Mouse (Mus musculus): ENCODE results near the gene Cttnbp2nl.
A peak's percentile ranks its signal among the peaks of the same experiment; 100 is the strongest.

The Cttnbp2nl gene

DNA sequence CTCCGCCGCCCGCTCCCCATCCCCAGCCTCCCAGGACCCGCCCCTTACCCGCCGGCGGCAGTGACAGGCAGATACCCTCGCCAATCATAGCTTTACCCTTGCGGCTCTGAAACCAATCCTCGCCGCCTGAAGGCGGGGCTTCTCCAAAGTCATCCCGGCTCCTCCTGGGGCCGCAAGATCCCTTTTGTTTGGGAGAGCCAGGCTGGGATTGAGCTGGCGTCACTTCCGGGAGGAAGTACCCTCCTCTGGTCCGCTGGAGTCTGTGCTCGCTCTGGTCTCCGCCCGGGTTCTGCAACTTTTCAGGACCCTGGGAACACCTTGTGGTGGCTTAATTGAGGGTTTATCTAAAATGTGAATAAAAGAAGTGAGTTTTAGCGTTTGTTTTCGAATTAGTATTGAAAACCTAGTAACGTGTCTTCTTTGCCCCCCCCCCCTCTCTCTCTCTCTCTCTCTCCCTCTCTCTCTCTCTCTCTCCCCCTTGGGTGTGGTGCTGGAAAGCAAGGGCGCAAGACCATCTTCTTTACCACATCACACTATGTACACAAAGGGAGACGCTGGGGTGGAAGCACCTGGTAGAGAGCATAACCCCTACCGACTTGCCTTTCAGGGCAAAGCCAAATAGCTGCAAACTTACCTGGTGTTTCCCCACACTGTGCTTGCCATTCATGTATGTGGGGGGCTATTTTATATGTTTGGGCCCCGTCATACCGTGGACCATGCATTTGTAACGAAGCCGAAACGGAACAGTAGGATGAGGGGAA is at the start of gene Cttnbp2nl:
Gene Cttnbp2nl, minus strand, starts transcription at position 210 of the 761 bp plus-strand sequence.
- DNase-seq (ENCODE audit: low spot score in 2 of 2) = peak; percentile 98 to 99

DNA sequence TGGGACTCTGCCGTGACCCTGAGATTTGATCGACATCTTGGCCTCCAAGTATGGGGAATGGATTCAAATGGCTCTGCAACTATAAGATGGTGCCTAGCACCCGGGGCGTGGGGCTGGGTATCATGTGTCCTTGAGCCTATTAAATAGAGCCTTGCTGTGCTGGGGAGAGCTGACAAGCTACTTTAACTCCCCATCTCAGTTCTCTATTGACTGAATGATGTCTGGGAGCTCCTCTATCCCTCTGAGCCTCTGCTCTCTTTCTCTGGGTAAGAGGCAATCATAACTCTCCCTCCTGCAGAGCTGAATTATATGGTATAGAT is 47.3 kb upstream of the Cttnbp2nl start:
- DNase-seq (ENCODE audit: low spot score in 2 of 2) = no peak

DNA sequence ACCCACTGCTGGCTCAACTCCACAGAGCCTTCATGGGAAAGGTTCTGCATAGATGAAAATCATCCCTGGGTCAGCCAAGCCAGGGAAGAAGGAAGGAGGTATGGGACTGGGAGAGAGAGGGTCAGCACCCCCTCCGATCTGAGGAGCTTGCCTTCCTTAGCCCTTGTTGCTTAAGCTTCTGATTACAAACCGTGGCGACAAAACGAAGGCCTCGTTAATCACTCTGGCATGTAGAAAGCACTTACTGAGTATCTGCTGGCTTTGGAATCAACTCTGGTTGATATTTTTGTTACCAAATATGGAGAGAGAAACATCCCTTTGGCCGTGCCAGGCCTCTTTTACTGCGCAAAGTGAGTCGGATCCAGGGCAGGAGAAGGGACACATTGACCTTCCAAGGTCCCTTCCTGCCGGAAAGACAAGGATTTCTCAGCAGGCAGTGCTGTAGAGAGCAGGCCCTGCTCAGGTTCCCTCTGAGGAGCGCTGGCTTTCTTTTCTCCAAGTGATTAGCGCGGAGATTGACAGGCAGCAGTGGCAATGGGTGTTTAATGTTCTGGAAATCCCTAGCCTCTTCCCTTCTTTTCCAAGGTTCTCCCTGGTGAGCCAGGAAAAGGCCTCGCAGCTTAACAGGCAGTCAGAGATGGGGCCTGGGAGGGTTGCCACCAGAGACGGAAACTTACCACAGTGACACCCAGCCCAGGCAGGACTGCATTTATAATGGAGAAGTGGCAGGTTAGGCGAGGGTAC is 46.8 kb upstream of the Cttnbp2nl start:
- DNase-seq (ENCODE audit: low spot score in 2 of 2) = no peak

DNA sequence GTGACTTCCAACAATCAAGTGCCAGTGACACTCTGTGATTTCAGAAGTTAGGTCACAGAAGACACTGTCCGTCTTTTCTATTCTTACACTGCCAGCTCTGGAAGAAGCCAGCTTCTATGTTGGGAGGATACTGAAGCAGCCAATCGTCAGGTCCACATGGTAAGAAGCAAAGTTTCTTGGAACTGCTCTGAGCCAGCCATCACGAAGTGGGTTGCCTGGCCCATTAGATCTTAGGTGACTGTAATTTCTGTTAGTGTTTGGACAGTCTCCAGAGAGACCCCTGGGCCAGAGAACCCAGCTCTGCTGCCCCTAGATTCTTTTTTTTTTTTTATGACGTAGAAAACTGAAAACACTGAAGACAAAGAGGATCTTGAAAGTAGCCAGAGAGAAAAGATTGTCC is 44.6 kb upstream of the Cttnbp2nl start:
- no peak for DNase-seq (ENCODE audit: low spot score in 2 of 2)

DNA sequence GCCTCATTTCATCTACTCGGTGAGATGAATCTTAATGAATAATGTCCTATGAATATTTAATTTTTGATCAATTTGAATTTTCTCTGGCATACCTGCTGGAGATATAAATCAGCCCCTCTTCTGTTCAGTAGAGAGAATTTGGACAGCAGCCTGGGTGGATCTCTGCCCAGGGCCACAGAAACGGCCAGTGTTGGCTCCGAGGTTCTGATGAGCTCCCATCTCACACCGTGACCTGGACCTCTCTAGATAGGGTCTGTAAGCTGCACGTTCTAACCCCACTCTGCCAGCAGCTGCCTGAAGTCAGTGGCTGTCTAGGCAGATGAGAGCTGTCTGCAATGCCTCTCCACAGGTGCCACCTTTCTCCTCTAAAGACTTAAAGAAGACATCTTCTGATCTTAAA is 42.1 kb upstream of the Cttnbp2nl start:
- no peak for DNase-seq (ENCODE audit: low spot score in 2 of 2)

DNA sequence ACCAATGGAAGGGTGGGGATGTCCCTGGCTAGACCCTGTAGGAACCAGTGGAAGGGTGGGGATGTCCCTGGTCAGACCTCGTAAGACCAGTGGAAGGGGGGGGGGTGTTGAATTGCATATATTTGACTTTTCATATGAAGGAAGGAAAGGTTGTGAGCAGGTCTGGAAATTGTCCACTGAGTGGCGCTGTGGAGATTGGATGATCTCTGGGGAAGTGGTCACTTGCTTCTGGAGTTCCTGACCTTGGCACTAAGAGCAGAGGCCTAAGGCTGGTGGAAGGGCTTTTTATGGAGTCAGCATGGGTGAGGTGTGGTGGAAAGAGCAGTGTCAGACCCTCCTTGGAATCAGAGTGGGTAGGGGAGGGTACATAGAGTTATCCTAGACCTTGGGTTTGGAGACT is 41.5 kb upstream of the Cttnbp2nl start:
- DNase-seq (ENCODE audit: low spot score in 2 of 2) = no peak

DNA sequence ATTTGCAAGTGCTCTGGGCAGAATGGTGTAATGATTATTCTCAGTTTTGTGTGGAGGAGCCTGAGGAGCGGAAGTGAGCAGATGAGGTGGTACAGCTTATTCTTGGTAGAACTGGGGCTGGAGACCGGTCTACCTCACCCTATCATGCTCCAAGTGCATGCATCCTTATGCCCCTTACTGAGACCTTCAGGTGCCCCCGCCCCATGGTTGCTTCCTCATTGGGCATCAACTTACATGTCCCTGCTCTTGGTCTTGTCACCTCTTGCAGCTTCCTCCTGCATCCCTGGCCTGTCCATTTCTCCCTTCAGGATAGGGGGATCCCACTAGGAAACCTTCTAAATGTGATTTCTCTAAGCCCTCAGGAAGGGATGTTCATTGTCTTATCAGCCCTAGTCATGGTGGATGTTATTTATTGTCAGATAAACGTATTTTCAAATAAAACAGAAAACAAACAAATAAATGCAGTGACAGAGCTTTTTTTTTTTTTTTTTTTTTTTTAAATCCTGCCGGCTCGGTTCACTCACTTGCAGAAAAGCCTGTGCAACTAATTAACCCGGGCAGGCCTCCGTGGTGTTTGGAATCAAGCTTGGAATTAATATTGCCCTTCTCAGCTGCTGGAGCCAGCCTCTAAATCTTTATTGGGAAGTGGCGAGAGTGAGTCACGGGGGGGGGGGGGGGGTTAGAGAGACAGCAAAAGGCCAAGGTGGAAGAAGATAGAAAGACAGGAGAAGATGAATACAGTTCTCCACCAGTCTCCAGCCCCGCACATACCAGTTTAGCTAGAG is 40.0 kb upstream of the Cttnbp2nl start:
- DNase-seq (ENCODE audit: low spot score in 2 of 2) = no peak

DNA sequence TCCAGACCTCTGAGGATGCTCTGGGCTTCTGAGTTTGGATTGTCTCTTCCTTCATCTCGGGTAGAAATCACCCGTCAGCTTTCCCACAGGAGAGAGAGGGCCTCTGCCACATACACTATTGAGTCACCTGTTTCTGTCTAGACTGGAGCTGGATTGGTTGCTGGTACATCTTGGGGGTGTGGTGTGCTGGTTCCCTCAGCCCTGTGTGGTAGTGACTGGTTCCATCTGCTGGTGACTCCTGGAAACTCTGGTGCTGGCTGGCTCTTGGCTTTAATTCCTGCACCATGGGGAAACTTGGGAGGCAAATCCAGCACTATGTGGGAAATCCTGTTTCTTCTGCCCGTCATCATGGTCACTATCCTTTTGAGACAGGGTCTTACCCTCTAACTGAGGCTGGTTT is 38.0 kb upstream of the Cttnbp2nl start:
- peak; percentile 15 to 28 for DNase-seq (ENCODE audit: low spot score in 2 of 2)

DNA sequence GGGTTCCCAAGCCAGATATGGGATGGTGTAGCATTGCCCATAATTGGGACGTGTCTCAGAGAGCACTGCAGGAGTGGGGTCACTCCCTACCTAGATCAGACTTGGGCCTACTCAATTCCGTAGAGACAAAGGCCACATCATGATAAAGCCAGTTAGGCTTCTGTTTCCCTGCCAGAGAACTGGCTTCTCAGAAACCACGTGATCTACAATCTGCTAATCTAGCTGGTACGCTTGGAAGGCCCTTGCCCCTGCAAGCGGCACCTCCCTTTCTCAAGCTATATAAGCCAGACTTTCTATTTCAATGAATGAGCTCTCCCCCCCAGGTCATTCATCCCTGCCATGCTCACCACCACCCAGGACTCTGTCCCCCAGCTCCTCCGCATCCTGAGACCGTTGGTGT is 37.2 kb upstream of the Cttnbp2nl start:
- no peak for DNase-seq (ENCODE audit: low spot score in 2 of 2)

DNA sequence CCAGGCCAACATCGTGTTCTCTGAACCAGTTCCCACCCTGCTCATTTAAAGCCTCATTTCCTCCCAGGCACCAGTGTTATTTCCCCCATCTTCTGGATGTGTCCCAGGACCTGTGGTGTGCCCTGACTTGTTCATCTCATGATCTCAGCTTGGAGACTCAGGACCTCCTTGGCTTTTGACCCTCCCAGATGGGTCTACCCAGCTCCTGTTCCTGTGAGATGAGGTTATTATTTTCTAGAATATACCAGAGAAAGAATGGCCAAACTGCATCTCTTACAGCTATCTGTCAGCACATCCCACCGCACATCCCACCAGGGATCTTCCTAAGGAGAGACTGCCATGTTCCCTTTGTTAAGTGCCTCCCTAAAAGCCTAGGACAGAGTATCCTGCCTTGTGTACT is 35.7 kb upstream of the Cttnbp2nl start:
- no peak for DNase-seq (ENCODE audit: low spot score in 2 of 2)

DNA sequence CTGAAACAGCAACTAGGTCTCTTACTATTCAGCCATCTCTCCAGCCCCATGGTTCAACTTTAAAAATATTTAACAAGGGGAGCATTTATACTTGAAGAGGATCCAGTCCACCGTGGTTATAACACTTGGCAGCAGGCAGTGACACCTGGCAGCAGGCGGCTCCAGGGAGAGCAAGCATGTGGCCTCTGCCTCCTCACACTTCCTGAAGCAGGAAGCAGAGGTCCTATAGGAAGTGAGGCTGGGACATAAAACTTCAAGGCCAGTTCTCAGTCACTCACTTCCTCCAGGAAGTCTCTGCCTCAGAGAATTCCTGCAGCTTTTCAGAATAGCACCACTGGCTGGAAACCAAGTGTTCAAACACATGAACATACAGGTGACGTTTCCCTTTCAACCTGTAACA is 34.4 kb upstream of the Cttnbp2nl start:
- DNase-seq (ENCODE audit: low spot score in 2 of 2) = peak; percentile 24 to 52

DNA sequence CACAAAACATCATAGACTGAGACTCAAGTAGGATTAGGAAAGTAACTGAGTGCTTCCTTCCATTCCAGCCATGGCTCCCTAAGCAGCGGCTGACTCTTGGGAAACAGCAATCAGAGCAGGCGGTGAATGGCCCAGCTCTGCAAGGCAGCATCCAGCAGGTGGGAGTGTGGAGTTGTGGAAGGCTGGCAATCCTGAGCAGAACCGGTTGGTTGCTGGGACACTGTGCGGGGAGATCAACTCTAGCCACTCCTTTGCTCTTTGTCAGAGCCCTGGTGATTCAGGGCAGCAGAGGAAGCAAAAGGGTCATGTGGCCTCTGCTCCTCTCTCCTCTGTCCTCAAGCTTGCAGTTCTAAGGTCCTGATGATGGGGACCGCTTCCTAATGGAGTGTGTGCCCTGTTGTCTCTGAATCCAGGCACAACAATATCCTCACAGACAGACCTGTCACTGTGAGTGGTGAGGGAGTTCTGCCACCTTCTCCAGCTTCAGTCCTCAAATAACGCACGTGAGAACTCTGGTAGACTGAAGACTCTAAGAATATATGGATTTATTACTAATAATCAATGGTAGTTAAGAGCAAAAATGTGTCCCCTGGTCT is 25.4 kb upstream of the Cttnbp2nl start:
- DNase-seq (ENCODE audit: low spot score in 2 of 2) = peak in 1 of 2 experiments; percentile 34

DNA sequence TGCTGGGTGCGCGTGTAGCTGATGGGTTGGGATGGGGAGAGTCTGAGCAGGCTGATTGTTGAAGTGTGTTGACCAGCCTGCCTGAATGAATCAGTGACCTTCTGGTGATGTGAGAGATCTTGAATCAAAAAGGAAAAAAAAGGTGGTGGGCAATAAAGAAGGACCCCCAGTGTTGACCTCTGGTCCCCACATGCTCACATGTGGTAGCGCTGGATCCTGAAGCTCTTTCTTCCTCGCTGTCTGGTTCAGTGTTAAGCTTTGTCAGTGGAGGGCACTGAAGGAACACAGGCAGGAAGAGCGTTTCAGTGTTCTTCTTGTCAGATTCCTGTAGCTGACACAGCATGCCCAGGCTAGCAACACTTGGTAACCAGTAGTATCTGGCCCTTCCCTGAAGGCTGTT is 22.9 kb upstream of the Cttnbp2nl start:
- DNase-seq (ENCODE audit: low spot score in 2 of 2) = no peak

DNA sequence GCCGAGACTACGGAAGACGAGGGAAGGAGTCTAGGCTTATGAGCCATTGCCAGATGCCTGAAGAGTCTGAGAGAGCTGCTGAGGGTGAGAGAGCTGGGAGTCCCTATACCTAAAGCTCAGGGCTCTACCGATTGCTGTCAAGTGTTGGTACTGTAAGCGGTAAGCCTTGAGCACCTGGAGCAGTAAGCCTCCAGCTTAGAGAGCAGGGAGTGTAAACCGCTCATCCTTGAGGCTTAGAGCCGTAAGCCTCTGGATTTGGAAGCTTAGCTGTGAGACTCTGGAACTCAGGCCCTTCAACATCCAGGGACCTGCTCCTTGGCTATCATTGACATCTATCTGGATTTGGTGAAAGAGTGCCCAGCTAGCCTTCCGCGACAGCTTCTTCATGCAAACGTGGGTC is 19.6 kb upstream of the Cttnbp2nl start:
- DNase-seq (ENCODE audit: low spot score in 2 of 2) = no peak

DNA sequence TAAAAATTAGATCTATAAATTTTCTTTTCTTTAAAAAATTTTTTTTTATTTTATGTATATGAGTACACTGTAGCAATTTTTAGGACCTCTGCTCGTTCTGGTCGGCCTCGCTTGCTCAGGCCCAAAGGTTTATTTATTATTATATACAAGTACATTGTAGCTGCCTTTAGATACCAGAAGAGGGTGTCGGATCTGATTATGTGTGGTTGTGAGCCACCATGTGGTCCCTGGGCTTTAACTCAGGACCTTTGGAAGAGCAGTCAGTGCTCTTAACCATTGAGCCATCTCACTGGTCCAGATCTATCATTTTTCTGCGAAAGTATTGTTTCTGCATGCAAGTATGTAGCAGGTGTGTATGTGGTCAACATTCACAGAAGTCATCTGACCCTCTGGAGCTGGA is 18.3 kb upstream of the Cttnbp2nl start:
- DNase-seq (ENCODE audit: low spot score in 2 of 2) = no peak

DNA sequence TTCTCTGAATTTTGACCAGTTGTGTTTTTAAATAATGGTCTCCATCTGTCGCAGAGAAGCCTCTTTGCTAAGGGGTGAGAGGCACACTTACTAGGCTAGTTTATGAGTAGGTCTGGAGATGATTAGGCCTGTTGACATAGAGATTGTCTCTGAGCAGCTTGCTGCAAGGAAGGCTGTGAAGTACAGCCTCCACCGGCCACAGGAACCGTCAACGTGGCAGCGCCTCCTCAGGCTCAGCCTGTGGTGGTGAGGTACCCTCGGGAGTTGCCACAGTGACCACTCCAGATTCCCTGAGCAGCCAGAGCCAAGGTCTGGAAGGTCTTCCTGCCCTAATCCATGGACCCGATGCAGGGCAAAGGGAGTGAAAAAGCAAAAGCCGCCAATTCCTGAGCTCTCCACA is 17.6 kb upstream of the Cttnbp2nl start:
- no peak for DNase-seq (ENCODE audit: low spot score in 2 of 2)

DNA sequence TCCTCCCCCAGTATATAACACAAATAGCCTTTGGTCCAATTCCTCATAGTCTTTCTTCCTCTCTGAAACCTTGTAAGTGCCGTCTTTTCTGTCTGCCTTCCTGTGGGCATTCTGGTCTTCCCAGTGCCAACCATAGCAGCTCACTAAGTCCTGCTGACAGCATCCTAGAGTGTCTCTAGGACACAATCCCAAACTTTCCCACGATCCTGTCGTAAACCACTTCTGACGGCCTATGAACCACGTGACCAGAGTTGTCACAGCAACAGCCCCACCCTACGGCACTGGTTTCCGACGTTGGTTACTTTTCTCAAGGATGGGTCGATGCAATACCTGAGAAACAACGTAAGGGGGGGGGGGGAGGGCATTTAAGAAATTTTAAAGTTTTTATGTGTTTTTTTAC is 13.6 kb upstream of the Cttnbp2nl start, which contains the start of gene 4930564D02Rik:
Gene 4930564D02Rik, plus strand, starts transcription at position 301 of the 400 bp plus-strand sequence.
- DNase-seq (ENCODE audit: low spot score in 2 of 2) = no peak

DNA sequence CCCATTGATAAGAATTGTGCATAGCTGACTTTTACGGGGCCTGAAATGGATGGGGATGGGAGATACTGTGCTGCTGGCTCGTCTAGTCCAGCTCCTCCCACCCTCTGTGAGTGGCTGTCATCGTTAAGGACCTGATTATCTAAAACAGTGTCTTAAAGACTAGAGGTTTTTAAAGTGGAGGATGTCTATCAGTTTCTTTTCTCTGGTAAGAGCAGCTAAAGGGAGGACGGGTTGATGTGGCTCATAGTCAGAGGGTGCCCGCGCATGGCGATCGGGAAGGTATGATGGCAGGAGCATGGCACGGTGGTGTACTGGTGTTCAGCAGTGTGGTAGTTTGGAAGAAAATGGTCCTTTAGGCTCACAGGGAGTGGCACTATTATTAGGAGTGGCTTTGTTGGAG is 9.7 kb upstream of the Cttnbp2nl start:
- DNase-seq (ENCODE audit: low spot score in 2 of 2) = no peak

DNA sequence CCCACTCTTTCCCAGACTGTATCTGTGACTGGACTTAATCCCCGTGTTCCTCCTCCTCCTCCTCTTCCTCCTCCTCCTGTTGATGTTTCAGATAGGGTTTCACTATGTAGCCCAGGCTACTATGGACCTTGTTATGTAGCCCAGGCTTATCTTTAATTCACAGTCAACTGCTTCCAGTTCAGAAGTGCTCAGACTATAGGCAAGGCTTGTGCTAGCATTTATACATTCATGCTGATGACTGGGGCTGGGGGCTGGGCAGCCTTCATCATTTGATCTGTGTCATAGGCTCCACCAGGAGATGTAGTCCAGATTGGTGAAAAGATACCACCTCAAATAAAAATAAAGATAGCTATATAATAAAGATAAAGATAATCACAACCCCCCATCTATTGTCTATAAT is 9.0 kb upstream of the Cttnbp2nl start:
- no peak for DNase-seq (ENCODE audit: low spot score in 2 of 2)

DNA sequence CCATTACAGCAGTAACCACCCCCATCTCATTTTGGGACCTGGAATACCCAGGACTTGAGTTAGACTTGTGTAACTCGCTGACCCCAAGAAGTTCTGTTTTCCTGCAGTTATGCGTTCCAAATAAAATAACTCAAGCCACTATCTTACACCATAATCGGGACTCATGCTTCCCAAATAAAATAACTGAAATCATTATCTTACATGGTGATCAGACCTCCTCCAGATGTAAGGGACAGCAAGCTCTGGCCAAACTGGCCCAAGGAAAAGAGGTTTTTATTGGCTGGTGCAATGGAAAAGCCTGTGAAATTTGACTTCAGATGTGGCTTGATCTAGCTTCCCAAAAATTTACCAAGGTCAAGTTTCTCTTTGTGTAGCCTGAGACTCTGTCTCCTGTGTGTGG is 8.6 kb upstream of the Cttnbp2nl start:
- DNase-seq (ENCODE audit: low spot score in 2 of 2) = no peak

DNA sequence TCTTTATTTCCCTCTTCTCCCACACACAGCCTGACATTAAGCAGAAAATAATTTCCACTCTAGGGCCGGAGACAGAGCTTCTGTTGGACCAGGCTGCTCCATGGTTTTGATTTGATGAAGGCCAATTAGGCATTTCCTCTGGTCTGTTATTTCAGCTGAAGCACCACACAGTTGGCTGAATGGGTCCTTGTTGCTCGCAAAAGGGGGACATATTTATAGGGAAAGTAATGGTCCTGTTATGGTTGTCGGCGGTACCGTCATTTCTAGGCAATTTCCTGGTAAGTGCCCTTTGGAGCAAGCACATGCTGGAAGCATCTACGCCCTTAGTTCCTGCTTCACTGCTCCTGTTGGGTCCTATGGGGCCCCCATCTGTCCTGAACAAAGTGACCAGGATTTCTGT is 8.0 kb upstream of the Cttnbp2nl start:
- DNase-seq (ENCODE audit: low spot score in 2 of 2) = no peak

DNA sequence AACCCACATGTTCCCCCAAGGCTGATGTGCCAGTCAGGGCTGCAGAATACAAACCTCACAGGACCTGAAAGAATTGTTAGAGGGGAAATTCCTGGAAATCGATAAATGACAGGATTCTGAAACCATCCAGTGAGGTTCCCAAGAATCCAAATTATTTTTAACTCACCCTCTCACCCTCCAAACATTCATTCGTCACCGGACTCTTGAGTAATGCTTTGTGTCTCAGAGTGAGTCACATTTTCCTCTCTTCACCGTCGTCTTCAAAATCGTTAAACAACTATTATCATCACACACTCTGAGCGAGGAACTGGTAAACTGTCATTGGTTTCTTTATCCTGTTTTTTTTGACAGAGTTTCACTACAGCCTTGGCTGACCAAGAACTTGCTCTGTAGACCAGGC is 7.0 kb upstream of the Cttnbp2nl start:
- no peak for DNase-seq (ENCODE audit: low spot score in 2 of 2)
